Mouse (Mus musculus): Measurements from ENCODE around the gene Plcb4. TPM values are rescaled to one million over a fixed set of nuclear protein-coding genes. Genes with fewer than 3 reads are reported as not detected.

Gene Plcb4
- polyA plus RNA-seq, 1 experiment from 2014 or later, result 24.1 TPM

DNA sequence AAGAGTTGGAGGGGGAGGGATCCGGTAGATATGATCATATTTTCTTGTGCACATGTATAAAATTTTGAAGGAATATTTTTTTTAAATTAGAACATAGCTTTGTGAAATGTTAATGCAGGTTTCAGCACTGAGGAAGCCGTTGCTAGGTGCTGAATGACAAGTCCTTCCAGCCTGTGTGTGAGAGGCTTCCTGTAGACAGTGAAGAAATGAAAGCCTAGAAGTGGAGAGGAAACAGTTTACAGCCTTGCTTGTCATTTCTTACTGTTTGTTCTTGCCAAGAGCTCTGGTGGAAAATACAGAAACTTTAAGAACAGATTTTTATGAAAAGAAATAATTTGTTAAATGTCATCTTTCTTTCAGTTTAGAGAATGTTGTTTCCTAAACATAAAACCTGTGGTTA lies 214.9 kb downstream of the Plcb4 start:
- WGBS, result 80% methylated on average over 2 of the region's 2 CpGs

DNA sequence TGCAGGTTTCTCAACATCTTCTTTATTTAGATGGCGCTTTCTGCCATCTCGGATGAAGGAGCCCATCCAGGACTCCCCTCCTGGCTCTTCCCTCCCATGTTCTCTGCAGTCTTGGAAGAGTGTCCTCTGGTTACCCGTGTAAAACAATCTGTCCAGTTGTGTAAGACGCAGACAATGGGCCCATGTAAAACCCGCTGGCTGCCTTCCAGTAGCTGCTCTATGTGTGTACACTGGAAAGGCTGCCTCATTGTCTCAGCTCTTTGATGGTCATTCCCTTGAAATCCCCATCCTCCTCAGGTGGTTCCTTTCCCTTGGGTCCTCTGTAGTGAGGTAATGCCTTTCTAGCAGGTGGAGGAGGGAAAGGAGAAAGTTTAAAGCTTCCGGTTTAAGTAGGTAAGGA lies 216.7 kb downstream of the Plcb4 start:
- no peak for ATAC-seq (replicated peaks; ENCODE audit: low FRiP score)
- no peaks in the 10 kb centered on the region for H3K9me3 ChIP-seq (ENCODE audit: control insufficient read depth, low read length)
- no peaks in the 10 kb centered on the region for H3K4me1 ChIP-seq (replicated peaks; ENCODE audit: control insufficient read depth, insufficient read depth, low read length)
- no peak overlapping the region for H3K27ac ChIP-seq (ENCODE audit: low read depth, low read length)
- H3K4me2 ChIP-seq (ENCODE audit: low read depth, low read length, severe bottlenecking), result no peak overlapping the region
- H3K36me3 ChIP-seq (ENCODE audit: control insufficient read depth, insufficient read depth, low read length), result no peaks in the 10 kb centered on the region
- H3K4me3 ChIP-seq (ENCODE audit: low read depth, low read length), result no peak overlapping the region
- H3K27me3 ChIP-seq (ENCODE audit: control insufficient read depth, insufficient read depth, low read length), result no peaks in the 10 kb centered on the region
- H3K9ac ChIP-seq (ENCODE audit: low read length), result no peak overlapping the region
- DNase-seq (ENCODE audit: low spot score), result no peak
- 93% methylated on average over 6 of the region's 6 CpGs for WGBS

More for the DNA sequence above, 214.9 kb downstream of the Plcb4 start:
- Histone ChIP-seq H3K9ac (ENCODE audit: low read length) (no peak overlapping the region), H3K27ac (ENCODE audit: low read depth, low read length) (no peak overlapping the region), H3K36me3 (ENCODE audit: control insufficient read depth, insufficient read depth, low read length) (no peaks in the 10 kb centered on the region), H3K9me3 (ENCODE audit: control insufficient read depth, low read length) (no peaks in the 10 kb centered on the region), H3K4me1 (replicated peaks; ENCODE audit: control insufficient read depth, insufficient read depth, low read length) (no peaks in the 10 kb centered on the region), H3K4me2 (ENCODE audit: low read depth, low read length, severe bottlenecking) (no peak overlapping the region), H3K27me3 (ENCODE audit: control insufficient read depth, insufficient read depth, low read length) (no peaks in the 10 kb centered on the region), H3K4me3 (ENCODE audit: low read depth, low read length) (no peak overlapping the region)
- DNase-seq (ENCODE audit: low spot score) (no peak), ATAC-seq (replicated peaks; ENCODE audit: low FRiP score) (no peak)

DNA sequence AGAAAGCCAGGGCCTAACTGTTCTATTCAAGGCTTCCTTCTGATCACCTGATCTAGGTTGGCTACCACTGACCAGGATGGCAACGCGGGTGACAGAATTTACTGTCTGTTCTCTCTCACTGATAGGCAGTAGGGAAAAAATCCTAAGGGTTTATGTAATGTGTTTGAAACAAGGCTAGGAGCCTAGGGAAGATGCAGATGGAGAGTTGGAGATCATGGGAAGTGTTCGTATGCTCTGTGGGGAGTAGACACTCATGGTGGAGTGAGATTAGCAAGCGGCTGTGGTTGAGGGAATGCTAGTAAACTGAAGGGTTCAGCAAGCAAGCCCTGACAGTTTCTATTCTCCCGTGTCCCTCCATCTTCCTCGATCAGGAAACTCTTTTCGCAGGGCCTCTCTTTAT lies 220.5 kb downstream of the Plcb4 start:
- 95% methylated on average over 7 of the region's 7 CpGs for WGBS
- no peak for ATAC-seq (replicated peaks; ENCODE audit: low FRiP score)
- no peak for DNase-seq (ENCODE audit: low spot score)

DNA sequence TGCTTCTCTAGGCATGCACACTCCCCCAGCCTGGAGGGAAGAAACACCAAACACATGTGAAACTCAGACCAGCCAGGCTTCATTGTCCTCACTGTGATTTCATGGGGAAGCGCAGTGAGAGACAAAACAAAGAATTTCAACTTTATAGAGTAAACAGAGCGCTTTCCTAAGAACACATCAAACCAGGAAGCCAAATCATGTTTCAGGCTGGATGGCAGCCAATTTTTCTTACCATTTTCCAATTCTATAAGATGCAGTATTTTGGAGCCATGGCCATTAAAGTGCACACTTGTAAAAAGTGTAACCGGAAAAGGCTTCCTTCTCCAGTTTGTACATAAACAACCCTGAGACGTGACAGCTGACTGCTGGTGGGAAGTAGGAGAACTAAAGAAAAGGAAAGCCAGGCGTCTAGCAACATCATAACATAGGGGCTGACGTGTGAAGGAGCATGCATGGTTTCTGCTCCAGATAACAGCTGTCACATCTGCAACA lies 221.5 kb downstream of the Plcb4 start:
- ATAC-seq (replicated peaks; ENCODE audit: low FRiP score) (no peak), DNase-seq (ENCODE audit: low spot score) (no peak)
- 78% methylated on average over 6 of the region's 6 CpGs for WGBS

More for the DNA sequence above, 220.5 kb downstream of the Plcb4 start:
- Histone ChIP-seq H3K4me1 (replicated peaks; ENCODE audit: control insufficient read depth, insufficient read depth, low read length) (no peaks in the 10 kb centered on the region), H3K27ac (ENCODE audit: low read depth, low read length) (no peak overlapping the region), H3K4me2 (ENCODE audit: low read depth, low read length, severe bottlenecking) (no peak overlapping the region), H3K36me3 (ENCODE audit: control insufficient read depth, insufficient read depth, low read length) (no peaks in the 10 kb centered on the region), H3K27me3 (ENCODE audit: control insufficient read depth, insufficient read depth, low read length) (no peaks in the 10 kb centered on the region), H3K4me3 (ENCODE audit: low read depth, low read length) (no peak overlapping the region), H3K9ac (ENCODE audit: low read length) (no peak overlapping the region), H3K9me3 (ENCODE audit: control insufficient read depth, low read length) (no peaks in the 10 kb centered on the region)

DNA sequence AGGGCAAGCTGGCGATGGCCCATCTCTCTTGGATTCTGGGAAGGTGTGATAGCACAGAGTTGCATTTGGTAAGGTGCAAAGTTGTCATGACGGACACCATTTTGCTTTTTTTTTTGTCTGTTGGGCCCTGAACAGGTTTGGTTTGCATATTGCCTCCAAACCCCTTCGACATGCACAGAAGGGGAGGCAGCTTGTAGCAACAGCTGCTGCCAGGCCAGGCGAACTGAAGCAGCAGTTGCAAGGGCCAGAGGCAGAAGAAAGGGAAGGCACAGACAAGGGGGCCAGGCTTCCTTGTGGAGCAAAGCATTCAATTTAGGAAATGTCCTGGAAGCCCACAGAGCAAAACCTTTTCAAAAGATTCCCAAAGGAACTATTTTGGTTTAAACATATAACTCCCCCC lies 224.5 kb downstream of the Plcb4 start:
- H3K4me1 ChIP-seq (replicated peaks; ENCODE audit: control insufficient read depth, insufficient read depth, low read length), result no peaks in the 10 kb centered on the region
- no peaks in the 10 kb centered on the region for H3K36me3 ChIP-seq (ENCODE audit: control insufficient read depth, insufficient read depth, low read length)
- ATAC-seq (replicated peaks; ENCODE audit: low FRiP score) (no peak), DNase-seq (ENCODE audit: low spot score) (no peak)
- no peak overlapping the region for H3K4me3 ChIP-seq (ENCODE audit: low read depth, low read length)
- H3K4me2 ChIP-seq (ENCODE audit: low read depth, low read length, severe bottlenecking), result no peak overlapping the region
- WGBS, result 84% methylated on average over 4 of the region's 4 CpGs
- no peaks in the 10 kb centered on the region for H3K9me3 ChIP-seq (ENCODE audit: control insufficient read depth, low read length)
- no peak overlapping the region for H3K27ac ChIP-seq (ENCODE audit: low read depth, low read length)
- no peaks in the 10 kb centered on the region for H3K27me3 ChIP-seq (ENCODE audit: control insufficient read depth, insufficient read depth, low read length)
- no peak overlapping the region for H3K9ac ChIP-seq (ENCODE audit: low read length)

More for the DNA sequence above, 221.5 kb downstream of the Plcb4 start:
- Histone ChIP-seq H3K9ac (ENCODE audit: low read length) (no peak overlapping the region), H3K27ac (ENCODE audit: low read depth, low read length) (no peak overlapping the region), H3K27me3 (ENCODE audit: control insufficient read depth, insufficient read depth, low read length) (no peaks in the 10 kb centered on the region), H3K4me2 (ENCODE audit: low read depth, low read length, severe bottlenecking) (no peak overlapping the region), H3K36me3 (ENCODE audit: control insufficient read depth, insufficient read depth, low read length) (no peaks in the 10 kb centered on the region), H3K9me3 (ENCODE audit: control insufficient read depth, low read length) (no peaks in the 10 kb centered on the region), H3K4me3 (ENCODE audit: low read depth, low read length) (no peak overlapping the region), H3K4me1 (replicated peaks; ENCODE audit: control insufficient read depth, insufficient read depth, low read length) (no peaks in the 10 kb centered on the region)

DNA sequence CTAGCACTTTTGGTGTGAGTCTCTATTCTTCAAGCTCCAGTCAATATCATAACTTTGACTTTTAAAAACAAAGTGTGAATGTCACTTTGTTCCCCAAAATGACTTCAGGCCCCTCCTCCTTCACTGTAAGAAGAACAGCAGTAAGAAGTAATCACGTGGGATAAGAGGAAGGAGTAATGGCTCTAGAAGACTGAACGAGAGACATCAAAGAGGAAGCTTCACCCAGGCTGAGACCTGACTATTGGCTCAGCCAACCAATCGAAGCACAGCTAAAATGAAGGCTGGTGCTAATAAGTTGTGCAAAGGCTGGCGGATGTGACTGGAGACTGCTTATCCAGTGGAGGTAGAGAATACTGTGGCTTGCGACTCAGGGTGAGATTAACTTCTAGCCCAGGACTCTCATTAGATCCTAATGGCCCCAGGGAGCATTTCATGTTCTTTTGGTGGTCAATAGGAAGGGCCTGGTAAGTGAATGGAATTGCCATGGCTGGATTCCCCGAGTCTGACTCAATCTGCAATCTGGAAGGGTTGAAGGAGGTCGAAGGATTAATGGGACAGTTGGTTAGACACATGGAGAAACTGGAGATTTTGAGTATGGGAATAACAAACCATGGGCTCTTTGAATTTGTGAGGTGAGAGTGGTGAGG lies 225.8 kb downstream of the Plcb4 start:
- Histone ChIP-seq H3K27ac (ENCODE audit: low read depth, low read length) (no peak overlapping the region), H3K9me3 (ENCODE audit: control insufficient read depth, low read length) (no peaks in the 10 kb centered on the region), H3K9ac (ENCODE audit: low read length) (no peak overlapping the region), H3K4me1 (replicated peaks; ENCODE audit: control insufficient read depth, insufficient read depth, low read length) (no peaks in the 10 kb centered on the region), H3K27me3 (ENCODE audit: control insufficient read depth, insufficient read depth, low read length) (no peaks in the 10 kb centered on the region), H3K36me3 (ENCODE audit: control insufficient read depth, insufficient read depth, low read length) (no peaks in the 10 kb centered on the region), H3K4me2 (ENCODE audit: low read depth, low read length, severe bottlenecking) (no peak overlapping the region), H3K4me3 (ENCODE audit: low read depth, low read length) (no peak overlapping the region)
- no peak for ATAC-seq (replicated peaks; ENCODE audit: low FRiP score)
- no peak for DNase-seq (ENCODE audit: low spot score)
- 73% methylated on average over 7 of the region's 7 CpGs for WGBS

DNA sequence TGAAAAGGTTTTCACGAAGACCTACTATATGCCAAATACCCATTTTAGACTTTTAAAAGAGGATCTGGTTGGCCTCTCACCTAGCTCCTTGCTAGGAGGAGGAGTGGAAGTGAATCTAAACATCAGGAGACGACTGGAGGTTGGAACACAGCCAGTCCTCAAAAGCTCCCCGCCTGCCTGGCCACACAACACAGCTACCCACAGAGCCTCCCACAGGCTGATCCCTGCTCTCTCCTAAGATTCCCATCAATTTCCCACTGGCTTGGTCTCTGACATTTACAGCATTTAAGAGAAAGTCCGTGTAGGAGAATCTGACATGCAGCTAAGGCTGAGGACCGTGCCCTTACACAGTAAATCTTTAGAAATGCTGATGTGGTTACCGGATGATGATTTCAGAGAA lies 226.8 kb downstream of the Plcb4 start:
- no peak for ATAC-seq (replicated peaks; ENCODE audit: low FRiP score)
- H3K9ac ChIP-seq (ENCODE audit: low read length), result no peak overlapping the region
- no peaks in the 10 kb centered on the region for H3K4me1 ChIP-seq (replicated peaks; ENCODE audit: control insufficient read depth, insufficient read depth, low read length)
- H3K9me3 ChIP-seq (ENCODE audit: control insufficient read depth, low read length), result no peaks in the 10 kb centered on the region
- no peak overlapping the region for H3K27ac ChIP-seq (ENCODE audit: low read depth, low read length)
- no peaks in the 10 kb centered on the region for H3K36me3 ChIP-seq (ENCODE audit: control insufficient read depth, insufficient read depth, low read length)
- no peak overlapping the region for H3K4me2 ChIP-seq (ENCODE audit: low read depth, low read length, severe bottlenecking)
- no peak for DNase-seq (ENCODE audit: low spot score)
- no peaks in the 10 kb centered on the region for H3K27me3 ChIP-seq (ENCODE audit: control insufficient read depth, insufficient read depth, low read length)
- WGBS, result 86% methylated on average over 6 of the region's 6 CpGs
- H3K4me3 ChIP-seq (ENCODE audit: low read depth, low read length), result no peak overlapping the region

DNA sequence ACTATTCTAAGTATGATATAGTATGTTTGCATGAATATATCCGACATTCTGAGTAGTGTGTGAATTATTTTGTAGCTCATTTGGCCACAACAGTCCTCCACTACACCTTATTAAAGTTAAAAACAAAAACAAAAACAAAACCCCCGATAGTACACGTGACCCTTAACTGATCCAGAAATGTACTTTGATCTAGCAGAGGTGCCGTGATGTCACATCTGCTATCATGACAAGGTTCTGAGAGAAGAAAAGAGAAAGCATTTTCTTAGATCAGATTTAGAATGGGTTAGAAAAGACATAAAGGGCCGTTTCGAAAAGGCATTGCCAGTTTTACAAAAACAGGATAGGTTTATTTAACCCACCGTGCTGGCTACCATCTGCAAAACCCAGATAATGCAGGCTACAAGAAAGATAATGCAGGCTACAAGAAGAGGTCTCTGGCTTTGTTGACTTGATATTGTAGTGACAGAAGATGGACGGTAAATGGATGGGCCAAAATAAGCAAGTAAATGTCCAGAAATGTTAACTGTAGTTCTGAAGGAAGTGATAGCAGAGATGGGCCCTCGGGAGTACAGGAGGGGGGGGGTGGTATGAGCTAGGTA lies 227.4 kb downstream of the Plcb4 start:
- no peak overlapping the region for H3K9ac ChIP-seq (ENCODE audit: low read length)
- no peak overlapping the region for H3K27ac ChIP-seq (ENCODE audit: low read depth, low read length)
- no peaks in the 10 kb centered on the region for H3K27me3 ChIP-seq (ENCODE audit: control insufficient read depth, insufficient read depth, low read length)
- H3K4me3 ChIP-seq (ENCODE audit: low read depth, low read length), result no peak overlapping the region
- no peak overlapping the region for H3K4me2 ChIP-seq (ENCODE audit: low read depth, low read length, severe bottlenecking)
- DNase-seq (ENCODE audit: low spot score), result no peak
- ATAC-seq (replicated peaks; ENCODE audit: low FRiP score), result no peak
- 93% methylated on average over 9 of the region's 9 CpGs for WGBS
- H3K4me1 ChIP-seq (replicated peaks; ENCODE audit: control insufficient read depth, insufficient read depth, low read length), result no peaks in the 10 kb centered on the region
- no peaks in the 10 kb centered on the region for H3K36me3 ChIP-seq (ENCODE audit: control insufficient read depth, insufficient read depth, low read length)
- no peaks in the 10 kb centered on the region for H3K9me3 ChIP-seq (ENCODE audit: control insufficient read depth, low read length)

DNA sequence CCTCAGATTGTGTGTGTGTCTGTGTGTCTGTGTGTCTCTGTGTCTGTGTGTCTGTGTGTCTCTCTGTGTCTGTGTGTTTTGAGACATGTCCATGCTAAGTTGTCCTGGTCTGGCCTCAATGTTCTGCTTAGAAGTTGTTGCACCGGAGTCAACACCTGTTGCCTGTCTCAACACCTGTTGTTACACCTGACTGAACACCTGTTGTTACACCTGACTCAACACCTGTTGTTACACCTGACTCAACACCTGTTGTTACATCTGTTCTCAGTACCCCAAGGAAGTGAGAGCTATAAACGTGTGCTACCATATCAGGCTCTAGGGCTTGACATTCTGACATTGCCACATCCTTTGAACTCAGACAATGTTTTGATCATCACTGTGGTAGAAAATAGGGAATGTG lies 229.0 kb downstream of the Plcb4 start:
- H3K27me3 ChIP-seq (ENCODE audit: control insufficient read depth, insufficient read depth, low read length), result no peaks in the 10 kb centered on the region
- H3K4me1 ChIP-seq (replicated peaks; ENCODE audit: control insufficient read depth, insufficient read depth, low read length), result no peaks in the 10 kb centered on the region
- H3K4me2 ChIP-seq (ENCODE audit: low read depth, low read length, severe bottlenecking), result no peak overlapping the region
- H3K36me3 ChIP-seq (ENCODE audit: control insufficient read depth, insufficient read depth, low read length), result no peaks in the 10 kb centered on the region
- H3K4me3 ChIP-seq (ENCODE audit: low read depth, low read length), result no peak overlapping the region
- DNase-seq (ENCODE audit: low spot score), result no peak
- ATAC-seq (replicated peaks; ENCODE audit: low FRiP score), result no peak
- no peak overlapping the region for H3K9ac ChIP-seq (ENCODE audit: low read length)
- WGBS, result 80% methylated on average over 2 of the region's 2 CpGs
- no peak overlapping the region for H3K27ac ChIP-seq (ENCODE audit: low read depth, low read length)
- H3K9me3 ChIP-seq (ENCODE audit: control insufficient read depth, low read length), result no peaks in the 10 kb centered on the region

Measured in forebrain, embryonic 11.5 days (tissue).